Mouse (Mus musculus) thymus, postnatal 36 days (tissue): ENCODE results near the gene Snx8.
"Not testable (repeated sequence)": the region's sequence is repeated elsewhere in the genome, so short reads cannot be mapped to it uniquely, and the experiment has no call there.

Experiments used
- DNase-seq, 2 experiments: peaks; one replicate each; pipeline ENCODE4 v3.0.0; 2022; ENCODE audit warnings: mixed read lengths in 2 of 2

The Snx8 gene

GRCm38 (mm10) chr5:140383559-140383958 lies 5.5 kb downstream of the Snx8 start:
- no peak for DNase-seq

GRCm38 (mm10) chr5:140382688-140383087 lies 6.4 kb downstream of the Snx8 start:
- no peak for DNase-seq

GRCm38 (mm10) chr5:140381156-140381555 lies 7.9 kb downstream of the Snx8 start:
- DNase-seq = no peak

- no peak for DNase-seq
Observed at GRCm38 (mm10) chr5:140379299-140379698, 9.8 kb downstream of the Snx8 start.

- no peak for DNase-seq
Observed at GRCm38 (mm10) chr5:140378121-140378853, 10.8 kb downstream of the Snx8 start.

- DNase-seq = no peak
Observed at GRCm38 (mm10) chr5:140375249-140375829, 13.7 kb downstream of the Snx8 start.

GRCm38 (mm10) chr5:140374226-140374625 lies 14.8 kb downstream of the Snx8 start:
- no peak for DNase-seq

- DNase-seq = no peak
Observed at GRCm38 (mm10) chr5:140373711-140374110, 15.4 kb downstream of the Snx8 start.

- DNase-seq = no peak
Observed at GRCm38 (mm10) chr5:140371671-140372070, 17.4 kb downstream of the Snx8 start.

GRCm38 (mm10) chr5:140370446-140371254 lies 18.4 kb downstream of the Snx8 start:
- no peak for DNase-seq

- DNase-seq = no peak
Observed at GRCm38 (mm10) chr5:140369466-140369865, 19.6 kb downstream of the Snx8 start.

- no peak for DNase-seq
Observed at GRCm38 (mm10) chr5:140368926-140369325, 20.1 kb downstream of the Snx8 start.

- not testable (repeated sequence) for DNase-seq
Observed at GRCm38 (mm10) chr5:140368126-140368525, 20.9 kb downstream of the Snx8 start.

- DNase-seq = no peak
Observed at GRCm38 (mm10) chr5:140364415-140364814, 24.6 kb downstream of the Snx8 start.

- DNase-seq = no peak
Observed at GRCm38 (mm10) chr5:140359930-140360674, 29.0 kb downstream of the Snx8 start.

- DNase-seq = no peak
Observed at GRCm38 (mm10) chr5:140357466-140357865, 31.6 kb downstream of the Snx8 start.

GRCm38 (mm10) chr5:140355934-140356333 lies 33.1 kb downstream of the Snx8 start:
- no peak for DNase-seq

GRCm38 (mm10) chr5:140352352-140352751 lies 36.7 kb downstream of the Snx8 start:
- DNase-seq = no peak

GRCm38 (mm10) chr5:140350731-140351497 lies 38.1 kb downstream of the Snx8 start:
- no peak for DNase-seq

GRCm38 (mm10) chr5:140349882-140350281 lies 39.2 kb downstream of the Snx8 start:
- DNase-seq = no peak

GRCm38 (mm10) chr5:140346050-140346449 lies 43.0 kb downstream of the Snx8 start:
- DNase-seq = no peak

GRCm38 (mm10) chr5:140345244-140345643 lies 43.8 kb downstream of the Snx8 start:
- no peak for DNase-seq
